Mouse (Mus musculus) liver, embryonic 14.5 days (tissue): ENCODE results near the gene Zfp709.
"Not testable (repeated sequence)": the region's sequence is repeated elsewhere in the genome, so short reads cannot be mapped to it uniquely, and the experiment has no call there.

Experiments used
- CTCF ChIP-seq: IDR thresholded peaks from 2 replicates; pipeline ENCODE4 v1.5.1; 2016; ENCODE audit warnings: antibody characterized with exemption, low read depth, control low read depth
- EP300 ChIP-seq: IDR thresholded peaks from 2 replicates; pipeline ENCODE4 v1.6.1; 2016; ENCODE audit warnings: antibody characterized with exemption, low read depth

GRCm38 (mm10) chr8:71862038-71862437 lies 19.8 kb upstream of the Zfp709 start:
- TF ChIP-seq EP300, CTCF: not testable (repeated sequence)
